Mouse (Mus musculus) olfactory bulb, adult 2 months (tissue): Measurements from ENCODE around the gene Gfi1.

Experiments used
- CTCF ChIP-seq: fragments of 200-500 bp; IDR thresholded peaks from 2 replicates; pipeline ENCODE4 v1.5.1; 2012; ENCODE audit warnings: low read depth, mild to moderate bottlenecking, low read length, moderate library complexity; ENCODE audit not compliant: insufficient read depth
- POLR2A ChIP-seq: fragments of 200-500 bp; IDR thresholded peaks from 2 replicates; pipeline ENCODE4 v1.6.1; 2012; ENCODE audit warnings: mild to moderate bottlenecking, low read depth, low read length, moderate library complexity; ENCODE audit not compliant: insufficient read depth

DNA sequence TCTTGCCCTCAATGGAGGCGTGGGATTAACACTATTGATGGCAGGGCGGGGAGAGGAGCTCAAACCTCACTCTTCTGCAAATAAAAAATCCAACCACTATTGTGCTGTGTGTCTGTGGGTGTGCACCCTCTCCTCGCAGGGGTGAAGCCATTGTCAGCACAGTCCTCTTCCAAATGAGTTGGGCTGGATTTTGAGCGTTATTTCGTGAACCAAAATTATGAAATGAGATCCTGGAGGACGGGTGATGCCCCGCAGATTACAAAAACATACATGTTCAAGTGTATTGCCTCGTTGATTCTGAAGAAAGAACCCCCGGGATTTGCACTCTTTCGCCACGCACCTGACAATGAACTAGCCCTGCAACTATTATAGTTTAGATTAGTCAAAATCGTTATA lies 1.2 kb upstream of the Gfi1 start:
- TF ChIP-seq POLR2A, result no peak
- TF ChIP-seq CTCF, result no peak
